ENCODE assay signal across 9 mouse cellular contexts in genomic region chr11:103900803-103901580, GRCm38 (mm10). TPM values are rescaled to one million over a fixed set of nuclear protein-coding genes. Genes with fewer than 3 reads are reported as not detected.
DNase-seq lines count a peak whose midpoint lies in the region; ATAC-seq and TF ChIP-seq lines count a peak whose summit lies in the region.
"Had no signal": no experiment of that assay in that cellular context is flagged by ENCODE, and none has a peak within 500 bp of the region (broad histone marks: within the 10 kb centered on the region; RNA-seq: fewer than 3 reads in every experiment).

No protein-coding gene starts in this region.

- H3K9ac ChIP-seq in hindbrain, postnatal 0 days (replicated peaks; ENCODE audit: low read length), result no peak overlapping the region
- H3K9ac ChIP-seq in hindbrain, embryonic 16.5 days (ENCODE audit: low read depth, low read length), result no peak overlapping the region
- H3K9ac ChIP-seq in heart, embryonic 13.5 days, result no peak overlapping the region
- H3K9ac ChIP-seq: midbrain, embryonic 12.5 days had no signal

- H3K27me3 ChIP-seq in hindbrain, postnatal 0 days (ENCODE audit: insufficient read depth, low read length), result no peaks in the 10 kb centered on the region
- no peaks in the 10 kb centered on the region for H3K27me3 ChIP-seq in hindbrain, embryonic 16.5 days (replicated peaks; ENCODE audit: control insufficient read depth, insufficient read depth, low read length)
- no peaks in the 10 kb centered on the region for H3K27me3 ChIP-seq in heart, embryonic 13.5 days (replicated peaks)
- H3K27me3 ChIP-seq: midbrain, embryonic 12.5 days had no signal

- 48% methylated on average over 20 of the region's 20 CpGs for WGBS in hindbrain, postnatal 0 days
- WGBS in hindbrain, embryonic 16.5 days, result 57% methylated on average over 20 of the region's 20 CpGs
- WGBS in heart, embryonic 13.5 days, result 37% methylated on average over 20 of the region's 20 CpGs

- no peaks in the 10 kb centered on the region for H3K9me3 ChIP-seq in hindbrain, postnatal 0 days (ENCODE audit: low read length)
- H3K9me3 ChIP-seq in hindbrain, embryonic 16.5 days (ENCODE audit: control insufficient read depth, low read length), result no peaks in the 10 kb centered on the region
- no peaks in the 10 kb centered on the region for H3K9me3 ChIP-seq in heart, embryonic 13.5 days
- H3K9me3 ChIP-seq: midbrain, embryonic 12.5 days had no signal

- no peaks in the 10 kb centered on the region; the same call in 1 of the 2 replicates for H3K36me3 ChIP-seq in hindbrain, postnatal 0 days (ENCODE audit: insufficient read depth, low read length)
- 0 out of 2 replicates have a peak, but pooled peaks cover 2% of the 10 kb centered on the region for H3K36me3 ChIP-seq in hindbrain, embryonic 16.5 days (ENCODE audit: control insufficient read depth, insufficient read depth, low read length)
- H3K36me3 ChIP-seq in heart, embryonic 13.5 days, result peaks cover 6% of the 10 kb centered on the region; the same call in 1 of the 2 replicates

- TF ChIP-seq CTCF in hindbrain, postnatal 0 days (IDR thresholded peaks at IDR 0.05; ENCODE audit: low read depth), result no peak
- TF ChIP-seq CTCF in brain, embryonic 14.5 days (IDR thresholded peaks at IDR 0.05; ENCODE audit: borderline replicate concordance, extremely low read depth, insufficient read depth, insufficient read length), result no peak

- H3K27ac ChIP-seq in hindbrain, postnatal 0 days, result no peak overlapping the region
- no peak overlapping the region for H3K27ac ChIP-seq in hindbrain, embryonic 16.5 days (ENCODE audit: low read depth, low read length)
- H3K27ac ChIP-seq in heart, embryonic 13.5 days (replicated peaks), result no peak overlapping the region
- H3K27ac ChIP-seq: midbrain, embryonic 12.5 days had no signal

- H3K4me2 ChIP-seq in hindbrain, postnatal 0 days (ENCODE audit: low read depth, low read length), result no peak overlapping the region
- no peak overlapping the region for H3K4me2 ChIP-seq in hindbrain, embryonic 16.5 days (ENCODE audit: low read length)
- peak overlapping the region; percentile 40 for H3K4me2 ChIP-seq in heart, embryonic 13.5 days
- H3K4me2 ChIP-seq: midbrain, embryonic 12.5 days had no signal

- no peak for ATAC-seq in hindbrain, postnatal 0 days
- no peak for ATAC-seq in hindbrain, embryonic 16.5 days
- no peak; the same call in 1 of the 2 replicates for ATAC-seq in heart, embryonic 13.5 days (ENCODE audit: extremely low read depth, insufficient number of reproducible peaks, low FRiP score, low TSS enrichment)

- H3K4me3 ChIP-seq in hindbrain, postnatal 0 days (ENCODE audit: low read length), result no peak overlapping the region
- H3K4me3 ChIP-seq in hindbrain, embryonic 16.5 days (ENCODE audit: low read length), result no peak overlapping the region
- no peak overlapping the region for H3K4me3 ChIP-seq in heart, embryonic 13.5 days
- H3K4me3 ChIP-seq: midbrain, embryonic 12.5 days had no signal

- H3K4me1 ChIP-seq in hindbrain, postnatal 0 days (ENCODE audit: insufficient read depth, low read length), result no peaks in the 10 kb centered on the region
- H3K4me1 ChIP-seq in hindbrain, embryonic 16.5 days (ENCODE audit: control insufficient read depth, insufficient read depth, low read depth, low read length), result no peaks in the 10 kb centered on the region
- peaks cover 14% of the 10 kb centered on the region for H3K4me1 ChIP-seq in heart, embryonic 13.5 days

- DNase-seq in hindbrain, postnatal 0 days (ENCODE audit: low spot score), result peak; percentile 16
- DNase-seq in brain, embryonic 14.5 days (ENCODE audit: low read depth), result peak; percentile 48
- DNase-seq in lung, postnatal 14 days, result peak; percentile 71
- DNase-seq in retina, embryonic 14.5 days (ENCODE audit: low spot score), result no peak
- DNase-seq in kidney, adult 8-10 months, result no peak
- DNase-seq in cerebellum, adult 18-20 months, result no peak

- TF ChIP-seq POLR2A in brain, embryonic 14.5 days (IDR thresholded peaks at IDR 0.05; ENCODE audit: borderline replicate concordance, extremely low read depth, insufficient read depth, insufficient read length, poor library complexity, severe bottlenecking), result no peak

RNA-seq across cellular contexts. Expression of gene Nsf, which starts 52.9 kb away (rescaled TPM):
- total RNA-seq in hindbrain, postnatal 0 days (2014; rRNA removed), result 143 and 150 TPM in 2 replicates
- polyA plus RNA-seq in hindbrain, postnatal 0 days (2015; fragmentation: Nextera tagmentation; extraction: Ambion mirVana), result 220 and 230 TPM in 2 replicates
- 220 and 239 TPM in 2 replicates for polyA plus RNA-seq in hindbrain, embryonic 16.5 days (2015; fragmentation: Nextera tagmentation; extraction: Ambion mirVana)
- polyA plus RNA-seq in brain, embryonic 14.5 days (2012; rRNA removed), result 85.9 and 131 TPM in 2 replicates
- polyA plus RNA-seq in heart, embryonic 13.5 days (2015; fragmentation: Nextera tagmentation; extraction: Ambion mirVana), result 29.3 and 34.7 TPM in 2 replicates

Comparison
In these comparisons a context has a peak if more than half of its experiments do, and no peak if none do; other contexts are left out.
1. DNase-seq: peak in hindbrain, postnatal 0 days (single experiment), brain, embryonic 14.5 days (single experiment) and lung, postnatal 14 days (single experiment); none in retina, embryonic 14.5 days (single experiment), kidney, adult 8-10 months (0 of 2) and cerebellum, adult 18-20 months (0 of 2).